28 mouse cellular contexts compared by ENCODE assay signal in genomic region chr4:104547091-104547490, GRCm38 (mm10).
DNase-seq lines count a peak whose midpoint lies in the region; ATAC-seq lines count a peak whose summit lies in the region.
"Had no signal": no experiment of that assay in that cellular context is flagged by ENCODE, and none has a peak within 500 bp of the region (broad histone marks: within the 10 kb centered on the region; RNA-seq: fewer than 3 reads in every experiment).

No protein-coding gene starts in this region.

- DNase-seq in embryonic facial prominence, embryonic 14.5 days (ENCODE audit: low spot score), result peak; percentile 9
- DNase-seq in embryonic facial prominence, embryonic 10.5 days (ENCODE audit: low spot score), result no peak
- peak; percentile 56 for DNase-seq in heart, adult 11 months
- DNase-seq in heart, postnatal 14 days, result no peak
- DNase-seq in left cerebral cortex, postnatal 4 days, result peak; percentile 11
- no peak for DNase-seq in left cerebral cortex, adult 11 months (ENCODE audit: low spot score)
- DNase-seq in retina, postnatal 1 day, result peak; percentile 88
- DNase-seq: adrenal gland, adult 8-10 months; adrenal gland, postnatal 14 days; adrenal gland, postnatal 36 days; B cell, adult 2 months; cerebellum, adult 11 months; cerebellum, adult 18-20 months; cerebellum, adult 8-10 months; cerebellum, adult 9-11 months; cerebellum, postnatal 14 days; cerebellum, postnatal 36 days; embryo, embryonic 11 days had no signal

- no peaks in the 10 kb centered on the region for H3K36me3 ChIP-seq in embryonic facial prominence, embryonic 14.5 days (ENCODE audit: control insufficient read depth, insufficient read depth, low read length)
- no peaks in the 10 kb centered on the region for H3K36me3 ChIP-seq in embryonic facial prominence, embryonic 10.5 days (replicated peaks)
- H3K36me3 ChIP-seq: embryonic facial prominence, embryonic 12.5 days; embryonic facial prominence, embryonic 15.5 days; G1E had no signal

- no peak; the same call in 1 of the 2 replicates for ATAC-seq in embryonic facial prominence, embryonic 14.5 days (ENCODE audit: low read depth)
- ATAC-seq in erythroblast, adult 5-6 weeks (replicated peaks; ENCODE audit: low FRiP score, poor library complexity, severe bottlenecking), result no peak
- ATAC-seq: activated CD4-positive, CD25-positive, alpha-beta regulatory T cell, adult 4 months; CD4-positive, CD25-positive, alpha-beta regulatory T cell, adult 4 months; forebrain, embryonic 13.5 days; forebrain, embryonic 16.5 days; Patski had no signal

- no peak overlapping the region for H3K4me2 ChIP-seq in embryonic facial prominence, embryonic 14.5 days (ENCODE audit: low read depth, low read length)
- H3K4me2 ChIP-seq: embryonic facial prominence, embryonic 12.5 days; embryonic facial prominence, embryonic 15.5 days; forebrain, embryonic 13.5 days had no signal

- no peaks in the 10 kb centered on the region for H3K4me1 ChIP-seq in embryonic facial prominence, embryonic 14.5 days (ENCODE audit: control insufficient read depth, insufficient read depth, low read length)
- peaks cover 9% of the 10 kb centered on the region; the same call in 1 of the 2 replicates for H3K4me1 ChIP-seq in embryonic facial prominence, embryonic 10.5 days
- H3K4me1 ChIP-seq: embryonic facial prominence, embryonic 12.5 days; embryonic facial prominence, embryonic 15.5 days had no signal

- no peak overlapping the region for H3K4me3 ChIP-seq in embryonic facial prominence, embryonic 14.5 days (ENCODE audit: low read depth, low read length)
- no peak overlapping the region for H3K4me3 ChIP-seq in embryonic facial prominence, embryonic 10.5 days
- H3K4me3 ChIP-seq: embryonic facial prominence, embryonic 12.5 days; embryonic facial prominence, embryonic 15.5 days; forebrain, embryonic 13.5 days had no signal

- H3K9ac ChIP-seq in embryonic facial prominence, embryonic 14.5 days (ENCODE audit: low read depth, low read length), result no peak overlapping the region
- H3K9ac ChIP-seq: embryonic facial prominence, embryonic 12.5 days; embryonic facial prominence, embryonic 15.5 days; forebrain, embryonic 13.5 days had no signal

- 76% methylated on average over 5 of the region's 5 CpGs for WGBS in embryonic facial prominence, embryonic 14.5 days
- WGBS in embryonic facial prominence, embryonic 10.5 days, result 84% methylated on average over 5 of the region's 5 CpGs

- intact Hi-C loops in heart, postnatal 14 days (cut with DNase I), result no loop called here
- intact Hi-C loops in left cerebral cortex, postnatal 4 days (cut with DNase I), result no loop called here

- H3K27me3 ChIP-seq in embryonic facial prominence, embryonic 14.5 days (replicated peaks; ENCODE audit: control insufficient read depth, insufficient read depth, low read length), result no peaks in the 10 kb centered on the region
- H3K27me3 ChIP-seq in embryonic facial prominence, embryonic 10.5 days (replicated peaks; ENCODE audit: low read depth, poor library complexity, severe bottlenecking), result no peaks in the 10 kb centered on the region
- H3K27me3 ChIP-seq: CH12.LX; embryonic facial prominence, embryonic 12.5 days; embryonic facial prominence, embryonic 15.5 days; Patski had no signal

- no peak overlapping the region for H3K27ac ChIP-seq in embryonic facial prominence, embryonic 14.5 days (replicated peaks; ENCODE audit: low read depth, low read length)
- no peak overlapping the region for H3K27ac ChIP-seq in embryonic facial prominence, embryonic 10.5 days (replicated peaks)
- H3K27ac ChIP-seq: embryonic facial prominence, embryonic 12.5 days; embryonic facial prominence, embryonic 15.5 days; forebrain, embryonic 13.5 days had no signal

- H3K9me3 ChIP-seq in embryonic facial prominence, embryonic 14.5 days (ENCODE audit: control insufficient read depth, low read length), result no peaks in the 10 kb centered on the region
- no peaks in the 10 kb centered on the region for H3K9me3 ChIP-seq in embryonic facial prominence, embryonic 10.5 days
- H3K9me3 ChIP-seq: embryonic facial prominence, embryonic 12.5 days; embryonic facial prominence, embryonic 15.5 days; forebrain, embryonic 13.5 days had no signal

Comparison
In these comparisons a context has a peak if more than half of its experiments do, and no peak if none do; other contexts are left out.
1. DNase-seq: peak in embryonic facial prominence, embryonic 14.5 days (single experiment), heart, adult 11 months (single experiment), left cerebral cortex, postnatal 4 days (single experiment) and retina, postnatal 1 day (single experiment); none in embryonic facial prominence, embryonic 10.5 days (single experiment), heart, postnatal 14 days (0 of 2) and left cerebral cortex, adult 11 months (single experiment).